In the genomic region with DNA sequence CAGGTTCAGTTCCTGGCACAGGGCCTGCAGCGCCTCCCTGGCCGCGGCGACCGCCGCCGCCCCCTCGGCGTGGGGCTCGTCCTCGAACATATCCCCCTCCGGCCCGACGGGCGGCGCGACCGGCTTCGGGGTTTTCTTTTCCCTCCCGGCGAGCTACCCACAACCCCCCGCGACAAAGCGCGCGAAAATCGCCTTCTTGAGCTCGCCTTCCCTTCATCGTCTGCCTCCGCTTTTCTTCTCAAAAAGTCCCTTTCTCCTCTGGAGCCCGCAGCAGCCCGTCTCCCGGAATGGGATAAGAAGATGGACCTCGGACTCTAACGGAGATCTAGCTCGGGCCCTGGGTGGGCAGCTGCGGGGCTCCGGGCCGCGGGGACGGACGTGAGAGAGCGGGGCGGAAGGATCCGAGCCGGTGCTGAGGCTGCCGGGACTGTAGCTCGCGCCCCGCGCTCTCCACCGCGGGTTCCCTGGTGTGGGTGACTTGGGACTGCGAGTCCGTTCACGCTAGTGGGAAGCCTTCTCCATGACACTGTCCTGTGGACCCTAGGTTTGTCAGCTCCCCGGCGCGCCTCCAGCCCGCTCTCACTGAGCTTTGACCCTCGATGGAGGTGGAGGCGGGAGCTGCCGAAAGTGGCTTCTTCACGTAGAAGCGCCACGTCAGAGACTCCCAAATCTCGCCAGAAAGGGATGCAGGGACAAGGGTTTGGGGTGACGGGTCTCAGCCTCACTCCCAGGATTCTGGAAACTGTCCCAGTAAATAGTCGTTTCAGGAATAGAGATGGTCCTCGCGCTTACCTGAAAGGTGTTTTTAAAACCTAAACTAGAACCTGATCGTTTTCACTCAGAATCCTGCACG, we compare ENCODE assay signal across 8 mouse cellular contexts. TPM values are rescaled to one million over a fixed set of nuclear protein-coding genes. Genes with fewer than 3 reads are reported as not detected.
DNase-seq lines count a peak whose midpoint lies in the region; ATAC-seq lines count a peak whose summit lies in the region.

A gene (minus strand): TSS at position 169 of the 853 bp plus-strand sequence.

- DNase-seq in MN1 (ENCODE audit: low spot score): peak; percentile 95
- DNase-seq in cerebellum, adult 9-10 months: peak; percentile 90
- peak; percentile 64 to 91 for DNase-seq in frontal cortex, adult 2 months (ENCODE audit: extremely low spot score in 1 of 2, low spot score in 1 of 2)
- peak; percentile 88 to 94 for DNase-seq in layer of hippocampus, postnatal 14 days (ENCODE audit: low spot score in 2 of 2)
- DNase-seq in lung, postnatal 14 days: peak; percentile 90
- DNase-seq in retina, adult 2 months (ENCODE audit: low read depth, low spot score): peak; percentile 88
- DNase-seq in thymus, postnatal 36 days: peak; percentile 93 to 94

- peak within 1 kb of the TSS; percentile 86 for H3K9ac ChIP-seq in hindbrain, embryonic 12.5 days

- H3K27ac ChIP-seq in hindbrain, embryonic 12.5 days: peak within 1 kb of the TSS; percentile 98

- peaks cover 15% of the 10 kb centered on the region; the same call in 1 of the 2 replicates for H3K4me1 ChIP-seq in hindbrain, embryonic 12.5 days

- peak; percentile 86 for ATAC-seq in hindbrain, embryonic 12.5 days (ENCODE audit: low FRiP score)

- peak within 1 kb of the TSS; percentile 62 for H3K4me3 ChIP-seq in hindbrain, embryonic 12.5 days

- 0 out of 2 replicates have a peak, but pooled peaks cover 3% of the 10 kb centered on the region for H3K9me3 ChIP-seq in hindbrain, embryonic 12.5 days (replicated peaks)

- WGBS in hindbrain, embryonic 12.5 days: 2% methylated on average over 73 of the region's 73 CpGs

- H3K36me3 ChIP-seq in hindbrain, embryonic 12.5 days: peaks cover 7% of the 10 kb centered on the region

- peak within 1 kb of the TSS; percentile 64 for H3K4me2 ChIP-seq in hindbrain, embryonic 12.5 days (replicated peaks)

- H3K27me3 ChIP-seq in hindbrain, embryonic 12.5 days: no peaks in the 10 kb centered on the region

RNA-seq across cellular contexts. Expression of the gene that starts here (rescaled TPM):
- polyA plus RNA-seq in frontal cortex, adult 2 months (2012; rRNA removed): 2.2 TPM in 2 replicates
- 18.1 and 20.8 TPM in 2 replicates for polyA plus RNA-seq in hindbrain, embryonic 12.5 days (2016; fragmentation: Nextera tagmentation; extraction: Ambion mirVana)
- 1 to 10 TPM; 1.7 to 1.9 TPM for total RNA-seq in layer of hippocampus, postnatal 14 days (2021)

Comparison
In these comparisons a context has a peak if more than half of its experiments do, and no peak if none do; other contexts are left out.
1. Peak in every context shown above with its lines: DNase-seq, ATAC-seq, H3K4me3 ChIP-seq and H3K27ac ChIP-seq.